Mouse (Mus musculus) E14TG2a.4 (cell line): ENCODE results near the gene Tpm1.

Experiments
- CTCF ChIP-seq: conservative IDR thresholded peaks from 2 replicates; pipeline ENCODE4 v1.5.1; 2014; ENCODE audit warnings: low read length
- NANOG ChIP-seq: IDR thresholded peaks from 2 replicates; pipeline ENCODE4 v1.6.1; 2014; ENCODE audit warnings: borderline replicate concordance, low read length, mixed read lengths
- POU5F1 ChIP-seq: IDR thresholded peaks from 2 replicates; pipeline ENCODE4 v1.6.1; 2014; ENCODE audit warnings: low read length, borderline replicate concordance

GRCm38 (mm10) chr9:66988198-66988887 lies 60.9 kb downstream of the Tpm1 start:
- TF ChIP-seq CTCF (no peak), POU5F1 (no peak), NANOG (no peak)
